Comparison of ENCODE assay signal across 13 mouse cellular contexts in genomic region chr8:75137536-75137935, GRCm38 (mm10). TPM values are rescaled to one million over a fixed set of nuclear protein-coding genes. Genes with fewer than 3 reads are reported as not detected.
DNase-seq lines count a peak whose midpoint lies in the region.
"Had no signal": no experiment of that assay in that cellular context is flagged by ENCODE, and none has a peak within 500 bp of the region (broad histone marks: within the 10 kb centered on the region; RNA-seq: fewer than 3 reads in every experiment).

No protein-coding gene starts in this region.

- DNase-seq in left cerebral cortex, adult 11 months (ENCODE audit: low spot score) = peak; percentile 43
- no peak for DNase-seq in left cerebral cortex, postnatal 4 days
- peak; percentile 81 for DNase-seq in brain, adult 2 months (ENCODE audit: low read depth, low spot score)
- peak; percentile 31 for DNase-seq in layer of hippocampus, adult 9-10 months (ENCODE audit: low spot score)
- peak; percentile 38 to 41 for DNase-seq in left cerebral cortex, postnatal 36 days (ENCODE audit: low spot score in 2 of 2)
- no peak for DNase-seq in heart, adult 11 months
- DNase-seq in retina, embryonic 14.5 days (ENCODE audit: low spot score) = no peak
- DNase-seq in retina, postnatal 1 day = no peak
- DNase-seq: cerebellum, adult 2 months; gastrocnemius, postnatal 10 days; kidney, adult 8-10 months; kidney, postnatal 36 days; thymus, postnatal 14 days had no signal

- intact Hi-C loops in left cerebral cortex, postnatal 4 days (cut with DNase I) = no loop called here
- intact Hi-C loops in left cerebral cortex, postnatal 36 days (cut with DNase I) = no loop called here

RNA-seq across cellular contexts. Expression of gene Mcm5, which starts 28.2 kb away (rescaled TPM):
- total RNA-seq in left cerebral cortex, postnatal 4 days (2021) = 10 to 100 TPM; 16.6 to 17.5 TPM
- 1 to 10 TPM; 7.4 to 7.6 TPM for total RNA-seq in left cerebral cortex, postnatal 36 days (2021)

RNA-seq across cellular contexts. Expression of gene Hmox1, which starts 44.1 kb away (rescaled TPM):
- total RNA-seq in left cerebral cortex, postnatal 4 days (2021) = 1 to 10 TPM; 7.3 to 7.5 TPM
- 1 to 10 TPM; 3.9 to 5.1 TPM for total RNA-seq in left cerebral cortex, postnatal 36 days (2021)

Comparison
In these comparisons a context has a peak if more than half of its experiments do, and no peak if none do; other contexts are left out.
1. DNase-seq: peak in left cerebral cortex, adult 11 months (single experiment), brain, adult 2 months (single experiment), layer of hippocampus, adult 9-10 months (single experiment) and left cerebral cortex, postnatal 36 days (2 of 2); none in left cerebral cortex, postnatal 4 days (single experiment), heart, adult 11 months (single experiment), retina, embryonic 14.5 days (single experiment) and retina, postnatal 1 day (single experiment).